Mouse (Mus musculus): ENCODE data around the gene B3galt4. TPM values are rescaled to one million over a fixed set of nuclear protein-coding genes. Genes with fewer than 3 reads are reported as not detected.

Gene B3galt4
- polyA plus RNA-seq, 1 experiment, result 0.45 TPM

DNA sequence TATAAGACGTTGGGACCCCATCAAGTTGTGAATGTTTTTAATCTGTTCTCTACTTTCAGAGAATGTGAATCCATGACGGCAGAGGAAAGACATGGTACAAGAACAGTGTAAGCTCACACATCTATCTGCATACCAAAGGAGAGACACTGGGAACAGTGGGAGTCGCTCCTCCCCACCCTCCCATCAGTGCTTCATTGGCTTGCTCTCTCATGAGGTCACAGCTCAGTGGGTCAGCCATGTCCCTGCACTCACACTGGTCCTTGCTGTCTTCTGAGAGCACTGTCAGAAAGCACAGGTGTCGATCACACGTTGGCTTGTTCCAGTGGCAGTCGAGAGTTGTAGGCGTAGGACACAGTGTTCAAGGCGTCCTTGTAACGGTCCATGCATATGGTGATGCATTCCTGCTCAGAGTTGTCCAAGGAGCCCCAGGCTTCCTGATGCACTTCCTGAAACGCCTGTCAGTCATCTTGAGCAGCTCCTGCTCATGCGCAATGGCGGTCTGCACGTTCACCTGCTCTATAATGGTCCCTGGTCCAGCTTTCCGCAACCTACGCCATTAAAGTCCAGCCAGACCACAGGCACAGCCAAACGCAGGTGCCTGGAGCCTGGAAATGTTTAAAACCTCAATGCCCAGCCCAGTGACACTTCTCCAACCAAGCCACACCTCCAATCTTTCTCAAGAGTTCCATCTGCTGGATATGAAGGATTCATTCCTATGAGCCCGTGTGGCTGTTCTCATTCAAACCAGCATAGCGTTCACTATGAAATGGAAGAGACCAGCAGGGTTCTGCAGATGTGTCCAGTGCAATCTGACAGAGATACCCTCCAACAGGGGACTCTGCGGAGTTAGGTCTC lies 29.1 kb upstream of the B3galt4 start:
- TF ChIP-seq TAL1 (IDR thresholded peaks at IDR 0.05; ENCODE audit: low read length) (no peak), GATA1 (IDR thresholded peaks at IDR 0.05; ENCODE audit: low read length) (no peak)
- no peaks in the 10 kb centered on the region for H3K9me3 ChIP-seq (ENCODE audit: control insufficient read depth, low read length)
- H3K4me3 ChIP-seq (replicated peaks), result no peak overlapping the region

DNA sequence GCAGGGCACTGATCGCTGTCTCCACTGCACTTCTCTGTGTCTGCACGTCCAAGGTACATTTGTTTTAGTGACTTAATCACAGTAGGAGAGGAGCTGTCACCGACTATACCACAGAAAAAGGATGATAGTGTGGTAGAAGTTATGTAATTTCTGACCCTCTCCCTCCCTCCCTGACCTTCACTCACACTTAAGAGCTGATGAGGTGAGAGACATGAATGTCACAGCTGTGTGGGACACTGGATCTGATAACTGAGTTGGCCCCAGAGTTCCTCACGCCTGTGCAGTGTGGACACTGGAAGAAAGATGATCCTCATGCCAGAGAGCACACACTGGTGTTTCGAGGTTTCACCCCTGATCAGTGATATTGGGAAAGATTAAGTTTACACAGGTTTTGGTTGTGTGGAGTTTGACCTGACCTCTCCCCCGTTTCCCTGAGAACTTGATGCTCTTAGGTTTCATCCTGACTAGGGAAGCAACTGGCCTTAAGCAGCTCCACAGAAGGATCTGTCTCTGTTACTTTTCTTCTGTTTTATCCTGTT lies 28.3 kb upstream of the B3galt4 start:
- no peak for TF ChIP-seq TAL1 (IDR thresholded peaks at IDR 0.05; ENCODE audit: low read length)
- TF ChIP-seq GATA1 (IDR thresholded peaks at IDR 0.05; ENCODE audit: low read length), result no peak
- Histone ChIP-seq H3K9me3 (ENCODE audit: control insufficient read depth, low read length) (no peaks in the 10 kb centered on the region), H3K4me3 (replicated peaks) (no peak overlapping the region), H3K4me1 (ENCODE audit: control insufficient read depth) (peaks cover 6% of the 10 kb centered on the region), H3K27me3 (ENCODE audit: control insufficient read depth) (peaks cover 40% of the 10 kb centered on the region), H3K36me3 (ENCODE audit: control insufficient read depth) (no peaks in the 10 kb centered on the region)

More for the DNA sequence above, 29.1 kb upstream of the B3galt4 start:
- peaks cover 40% of the 10 kb centered on the region for H3K27me3 ChIP-seq (ENCODE audit: control insufficient read depth)
- peaks cover 6% of the 10 kb centered on the region for H3K4me1 ChIP-seq (ENCODE audit: control insufficient read depth)
- H3K36me3 ChIP-seq (ENCODE audit: control insufficient read depth), result no peaks in the 10 kb centered on the region

DNA sequence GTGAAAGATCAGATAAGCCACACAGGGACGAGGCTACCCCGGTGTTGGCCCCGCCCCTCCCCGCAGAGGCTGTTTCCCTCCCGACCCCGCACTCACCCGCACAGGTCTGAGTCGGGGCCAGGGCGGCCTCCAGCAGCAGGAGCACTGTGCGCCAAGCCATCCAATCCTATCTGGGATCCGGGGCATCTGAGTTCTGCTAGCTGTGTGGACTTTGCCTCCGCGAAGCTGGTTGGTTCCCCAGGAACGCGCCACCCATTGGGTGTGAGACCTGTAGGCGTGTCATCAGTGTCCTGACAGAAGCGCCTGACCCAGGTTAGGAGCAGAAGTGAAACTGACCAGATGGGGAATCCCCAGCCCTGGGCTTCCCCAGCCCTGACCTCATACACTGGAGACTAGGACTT lies 27.3 kb upstream of the B3galt4 start:
- H3K27me3 ChIP-seq (ENCODE audit: control insufficient read depth), result peaks cover 40% of the 10 kb centered on the region
- H3K4me3 ChIP-seq (replicated peaks), result peak overlapping the region; percentile 57
- TF ChIP-seq TAL1 (IDR thresholded peaks at IDR 0.05; ENCODE audit: low read length), result no peak
- TF ChIP-seq GATA1 (IDR thresholded peaks at IDR 0.05; ENCODE audit: low read length), result no peak
- H3K4me1 ChIP-seq (ENCODE audit: control insufficient read depth), result peaks cover 8% of the 10 kb centered on the region
- no peaks in the 10 kb centered on the region for H3K9me3 ChIP-seq (ENCODE audit: control insufficient read depth, low read length)
- no peaks in the 10 kb centered on the region for H3K36me3 ChIP-seq (ENCODE audit: control insufficient read depth)

DNA sequence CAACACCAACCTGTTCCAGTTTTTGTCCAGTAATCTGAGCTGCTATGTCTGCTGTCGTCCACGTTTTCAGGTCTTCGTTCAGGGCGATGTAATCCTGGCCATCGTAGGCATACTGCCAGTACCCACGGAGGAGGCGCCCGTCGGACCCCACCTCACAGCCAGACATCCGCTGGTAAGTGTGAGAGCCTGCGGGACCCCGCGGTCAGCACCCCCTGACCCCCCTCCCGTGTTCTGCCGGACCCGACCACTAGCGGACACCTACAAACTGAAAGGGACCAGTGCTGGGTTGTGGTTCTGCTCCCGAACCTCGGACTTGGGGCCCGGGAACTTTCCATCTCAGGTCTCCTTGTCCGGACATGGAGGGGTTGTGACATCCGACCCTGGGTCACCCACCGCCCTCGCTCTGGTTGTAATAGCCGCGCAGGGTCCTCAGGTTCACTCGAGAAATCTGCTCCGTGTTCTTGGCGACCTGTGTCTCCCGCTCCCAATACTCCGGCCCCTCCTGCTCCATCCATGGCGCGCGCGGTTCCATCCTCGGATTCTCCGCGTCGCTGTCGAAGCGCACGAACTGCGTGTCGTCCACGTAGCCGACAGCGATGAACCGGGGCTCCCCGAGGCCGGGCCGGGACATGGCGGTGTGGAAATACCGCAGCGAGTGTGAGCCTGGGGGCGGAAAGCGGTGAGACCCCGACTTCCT lies 26.7 kb upstream of the B3galt4 start:
- H3K4me3 ChIP-seq (replicated peaks), result peak overlapping the region; percentile 57
- peaks cover 40% of the 10 kb centered on the region for H3K27me3 ChIP-seq (ENCODE audit: control insufficient read depth)
- TF ChIP-seq TAL1 (IDR thresholded peaks at IDR 0.05; ENCODE audit: low read length) (no peak), GATA1 (IDR thresholded peaks at IDR 0.05; ENCODE audit: low read length) (no peak)
- H3K4me1 ChIP-seq (ENCODE audit: control insufficient read depth), result peaks cover 11% of the 10 kb centered on the region
- no peaks in the 10 kb centered on the region for H3K36me3 ChIP-seq (ENCODE audit: control insufficient read depth)
- H3K9me3 ChIP-seq (ENCODE audit: control insufficient read depth, low read length), result peaks cover 2% of the 10 kb centered on the region; the same call in 1 of the 2 replicates

DNA sequence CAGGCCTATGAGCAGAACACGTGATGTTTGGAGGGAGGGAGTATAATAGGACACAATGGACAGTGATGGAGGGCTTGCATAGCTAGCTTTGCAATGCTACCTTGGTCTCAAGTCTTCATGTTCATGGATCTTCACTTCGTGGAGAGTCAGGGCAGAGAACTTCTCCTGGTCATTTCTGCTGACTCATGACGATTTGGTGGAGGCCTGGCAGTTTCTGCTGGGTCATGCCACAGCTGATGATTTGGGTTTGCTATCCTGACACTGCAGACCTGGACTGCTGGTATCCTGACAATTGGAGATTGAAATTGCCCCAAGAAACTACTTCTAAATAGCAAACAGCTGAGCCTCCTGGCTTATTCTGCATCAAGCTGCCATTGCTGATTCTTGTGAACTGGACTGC lies 22.3 kb upstream of the B3galt4 start:
- no peak for TF ChIP-seq TAL1 (IDR thresholded peaks at IDR 0.05; ENCODE audit: low read length)
- no peak for TF ChIP-seq GATA1 (IDR thresholded peaks at IDR 0.05; ENCODE audit: low read length)
- peaks cover 5% of the 10 kb centered on the region; the same call in 1 of the 2 replicates for H3K9me3 ChIP-seq (ENCODE audit: control insufficient read depth, low read length)

DNA sequence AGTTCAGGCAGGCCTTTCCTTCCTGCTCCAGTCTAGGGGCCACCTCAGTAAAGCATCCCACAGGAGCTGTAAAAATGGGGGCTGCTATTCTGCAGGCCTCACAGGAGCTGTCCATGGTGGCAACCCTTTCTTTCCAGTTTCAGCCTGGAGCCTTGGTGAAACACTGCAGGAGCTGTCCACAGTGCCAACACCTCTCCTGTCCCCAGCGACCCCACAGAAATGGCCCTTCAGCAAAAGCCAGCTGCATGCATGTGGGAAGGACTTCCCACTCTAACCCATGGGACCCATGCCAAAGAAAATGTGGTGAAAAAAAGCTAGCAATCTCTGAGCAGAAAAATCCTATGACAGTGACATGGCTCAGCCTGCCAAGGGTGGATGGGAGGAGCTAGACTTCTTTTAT lies 21.4 kb upstream of the B3galt4 start:
- H3K27me3 ChIP-seq (ENCODE audit: control insufficient read depth), result peaks cover 10% of the 10 kb centered on the region
- peaks cover 5% of the 10 kb centered on the region; the same call in 1 of the 2 replicates for H3K9me3 ChIP-seq (ENCODE audit: control insufficient read depth, low read length)
- H3K4me3 ChIP-seq (replicated peaks), result no peak overlapping the region
- peaks cover 7% of the 10 kb centered on the region for H3K4me1 ChIP-seq (ENCODE audit: control insufficient read depth)
- H3K36me3 ChIP-seq (ENCODE audit: control insufficient read depth), result no peaks in the 10 kb centered on the region
- no peak for TF ChIP-seq TAL1 (IDR thresholded peaks at IDR 0.05; ENCODE audit: low read length)
- no peak for TF ChIP-seq GATA1 (IDR thresholded peaks at IDR 0.05; ENCODE audit: low read length)

More for the DNA sequence above, 22.3 kb upstream of the B3galt4 start:
- H3K4me1 ChIP-seq (ENCODE audit: control insufficient read depth), result peaks cover 11% of the 10 kb centered on the region
- peaks cover 19% of the 10 kb centered on the region for H3K27me3 ChIP-seq (ENCODE audit: control insufficient read depth)
- H3K36me3 ChIP-seq (ENCODE audit: control insufficient read depth), result no peaks in the 10 kb centered on the region
- H3K4me3 ChIP-seq (replicated peaks), result no peak overlapping the region

DNA sequence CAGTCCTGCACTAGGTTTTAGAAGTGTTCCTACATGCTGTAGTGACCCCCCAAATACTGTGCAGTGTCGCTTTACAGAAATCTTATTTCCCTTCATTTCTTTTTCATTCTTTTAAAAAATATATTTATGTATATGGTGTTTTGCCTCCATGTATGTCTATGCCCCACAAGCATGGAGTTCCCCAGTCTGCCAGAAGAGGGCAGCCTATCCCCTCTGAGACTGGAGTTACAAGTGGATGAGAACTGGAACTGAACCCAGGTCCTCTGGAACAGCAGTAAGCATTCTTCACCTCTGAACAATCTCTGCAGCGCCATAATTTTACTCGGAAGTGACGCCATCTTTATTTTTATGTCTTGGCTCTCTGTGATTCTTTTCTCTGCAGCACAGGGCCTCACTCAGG lies 18.1 kb upstream of the B3galt4 start:
- peaks cover 5% of the 10 kb centered on the region; the same call in 1 of the 2 replicates for H3K9me3 ChIP-seq (ENCODE audit: control insufficient read depth, low read length)
- TF ChIP-seq TAL1 (IDR thresholded peaks at IDR 0.05; ENCODE audit: low read length) (no peak), GATA1 (IDR thresholded peaks at IDR 0.05; ENCODE audit: low read length) (no peak)
- peaks cover 18% of the 10 kb centered on the region for H3K36me3 ChIP-seq (ENCODE audit: control insufficient read depth)
- H3K4me3 ChIP-seq (replicated peaks), result no peak overlapping the region
- H3K27me3 ChIP-seq (ENCODE audit: control insufficient read depth), result no peaks in the 10 kb centered on the region; the same call in 1 of the 2 replicates
- peaks cover 7% of the 10 kb centered on the region for H3K4me1 ChIP-seq (ENCODE audit: control insufficient read depth)

DNA sequence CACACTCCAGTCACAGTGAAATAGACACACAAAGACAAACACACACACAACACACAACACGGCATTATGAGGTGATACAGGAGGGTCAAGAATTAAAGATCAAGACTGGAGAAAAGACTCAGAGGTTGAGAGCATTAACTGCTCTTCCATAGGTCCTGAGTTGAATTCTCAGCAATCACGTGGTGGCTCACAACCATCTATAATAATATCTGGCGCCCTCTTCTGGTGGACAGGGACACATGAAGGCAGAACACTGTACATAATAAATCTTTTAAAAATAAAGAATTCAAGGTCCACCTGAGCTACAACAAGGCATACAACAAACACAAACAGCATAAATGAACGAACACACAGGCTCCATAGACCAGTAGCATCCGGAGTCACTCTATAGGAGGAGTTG lies 17.6 kb upstream of the B3galt4 start:
- TF ChIP-seq GATA1 (IDR thresholded peaks at IDR 0.05; ENCODE audit: low read length) (no peak), TAL1 (IDR thresholded peaks at IDR 0.05; ENCODE audit: low read length) (no peak)
- H3K9me3 ChIP-seq (ENCODE audit: control insufficient read depth, low read length), result peaks cover 5% of the 10 kb centered on the region; the same call in 1 of the 2 replicates
- H3K4me1 ChIP-seq (ENCODE audit: control insufficient read depth), result peaks cover 7% of the 10 kb centered on the region
- H3K27me3 ChIP-seq (ENCODE audit: control insufficient read depth), result no peaks in the 10 kb centered on the region; the same call in 1 of the 2 replicates
- peaks cover 19% of the 10 kb centered on the region for H3K36me3 ChIP-seq (ENCODE audit: control insufficient read depth)
- H3K4me3 ChIP-seq (replicated peaks), result no peak overlapping the region

DNA sequence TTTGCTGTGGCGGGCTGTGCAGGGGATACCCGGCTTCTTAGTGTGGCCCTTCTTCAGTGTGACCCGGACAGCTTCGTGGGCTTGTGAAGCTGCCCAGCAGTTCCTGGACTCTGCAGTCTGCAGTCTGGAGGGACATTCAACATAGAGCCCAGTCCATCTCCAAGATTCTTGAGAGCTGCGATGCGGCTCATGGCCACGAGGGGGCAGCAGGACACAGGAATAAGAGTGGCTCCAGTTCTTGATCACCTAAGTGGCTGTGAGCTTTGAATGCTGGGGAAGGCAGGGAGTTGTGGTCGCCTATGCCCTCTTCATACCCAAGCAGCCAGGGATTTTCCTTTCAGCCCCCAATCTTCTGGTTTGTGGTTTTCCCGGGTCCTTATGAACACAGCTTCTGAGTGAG lies 17.2 kb upstream of the B3galt4 start:
- H3K36me3 ChIP-seq (ENCODE audit: control insufficient read depth), result peaks cover 21% of the 10 kb centered on the region
- no peak overlapping the region for H3K4me3 ChIP-seq (replicated peaks)
- TF ChIP-seq GATA1 (IDR thresholded peaks at IDR 0.05; ENCODE audit: low read length), result no peak
- TF ChIP-seq TAL1 (IDR thresholded peaks at IDR 0.05; ENCODE audit: low read length), result no peak
- H3K4me1 ChIP-seq (ENCODE audit: control insufficient read depth), result peaks cover 4% of the 10 kb centered on the region
- H3K9me3 ChIP-seq (ENCODE audit: control insufficient read depth, low read length), result peaks cover 4% of the 10 kb centered on the region; the same call in 1 of the 2 replicates
- H3K27me3 ChIP-seq (ENCODE audit: control insufficient read depth), result no peaks in the 10 kb centered on the region; the same call in 1 of the 2 replicates

Data from erythroblast, embryonic 14.5 days (primary cell).